Mouse (Mus musculus) heart, postnatal 0 days (tissue): Measurements from ENCODE around the gene Fhad1. TPM values are rescaled to one million over a fixed set of nuclear protein-coding genes. Genes with fewer than 3 reads are reported as not detected.

Source experiments
- ATAC-seq: fragments of 200-750 bp; cut with Nextera tagmentation; 2 replicates; pipeline ENCODE4 v1.8.0; 2017; ENCODE audit warnings: low read depth, moderate number of reproducible peaks, moderate library complexity; ENCODE audit not compliant: insufficient read depth
- DNase-seq: peaks from one replicate; pipeline ENCODE4 v3.0.0-alpha.2; 2016; ENCODE audit warnings: low spot score
- H3K27ac ChIP-seq: fragments of 300-500 bp; sonication (generic); 2 replicates; pipeline ENCODE4 v1.5.1; 2014; ENCODE audit warnings: low read depth, mild to moderate bottlenecking
- H3K27me3 ChIP-seq: fragments of 300-500 bp; sonication (generic); 2 replicates; pipeline ENCODE4 v1.6.1; 2014; ENCODE audit warnings: low read length, mixed read lengths; ENCODE audit not compliant: control insufficient read depth, insufficient read depth
- H3K36me3 ChIP-seq: fragments of 300-500 bp; sonication (generic); replicated peaks from 2 replicates; pipeline ENCODE4 v1.6.1; 2014; ENCODE audit warnings: low read length, mixed read lengths; ENCODE audit not compliant: control insufficient read depth, insufficient read depth
- H3K4me1 ChIP-seq: fragments of 300-500 bp; sonication (generic); 2 replicates; pipeline ENCODE4 v1.6.1; 2014; ENCODE audit warnings: antibody characterized with exemption; ENCODE audit not compliant: control insufficient read depth, insufficient read depth
- H3K4me2 ChIP-seq: fragments of 300-500 bp; sonication (generic); 2 replicates; pipeline ENCODE4 v1.6.1; 2014; ENCODE audit warnings: low read depth, mild to moderate bottlenecking, low read length, moderate library complexity
- H3K4me3 ChIP-seq: fragments of 300-500 bp; sonication (generic); 2 replicates; pipeline ENCODE4 v1.5.1; 2014; ENCODE audit warnings: low read depth, low read length
- H3K9ac ChIP-seq: fragments of 300-500 bp; sonication (generic); replicated peaks from 2 replicates; pipeline ENCODE4 v1.6.1; 2014; ENCODE audit warnings: low read depth, low read length, mixed read lengths
- H3K9me3 ChIP-seq: fragments of 300-500 bp; sonication (generic); replicated peaks from 2 replicates; pipeline ENCODE4 v1.6.1; 2016; ENCODE audit warnings: low read length; ENCODE audit not compliant: control insufficient read depth
- CTCF ChIP-seq: IDR thresholded peaks from 2 replicates; pipeline ENCODE4 v1.5.1; 2016; ENCODE audit warnings: antibody characterized with exemption, control low read depth, low read depth
- EP300 ChIP-seq: IDR thresholded peaks from 2 replicates; pipeline ENCODE4 v1.6.1; 2016; ENCODE audit warnings: antibody characterized with exemption, low read depth
- WGBS: fragments of 180-500 bp; shearing (Covaris S2); extraction: QIAGEN DNeasy Blood & Tissue Kit; methylation state at CpG from one replicate; pipeline ENCODE4 v1.1.7; 2014; 5-methylcytosine and 5-hydroxymethylcytosine counted together
- polyA plus RNA-seq: library from polyadenylated mRNA; unstranded; fragments of >200 nt; fragmentation: Nextera tagmentation; extraction: Ambion mirVana; gene quantifications from 2 replicates; pipeline ENCODE4 v1.2.1, GENCODE M21; 2015
- total RNA-seq: library from RNA; depleted of rRNA; stranded (reverse); fragments of >200 nt; gene quantifications from 2 replicates; pipeline ENCODE4 v1.2.3, GENCODE M21; 2014; ENCODE audit warnings: low replicate concordance

Gene Fhad1
- total and polyA plus RNA-seq, 2 experiments from 2014 or later = 2.7 TPM; not detected in 1

GRCm38 (mm10) chr4:141953291-141953690, 61.6 kb downstream of the Fhad1 start:
- WGBS = 42% methylated on average over 9 of the region's 9 CpGs
- H3K4me1 ChIP-seq = 0 out of 2 replicates have a peak, but pooled peaks cover 7% of the 10 kb centered on the region

GRCm38 (mm10) chr4:141952824-141953223, 62.1 kb downstream of the Fhad1 start:
- Histone ChIP-seq H3K9me3 (no peaks in the 10 kb centered on the region), H3K36me3 (no peaks in the 10 kb centered on the region), H3K4me2 (no peak overlapping the region), H3K27ac (peak overlapping the region; percentile 40), H3K4me1 (0 out of 2 replicates have a peak, but pooled peaks cover 7% of the 10 kb centered on the region), H3K27me3 (no peaks in the 10 kb centered on the region), H3K4me3 (no peak overlapping the region), H3K9ac (no peak overlapping the region)
- TF ChIP-seq EP300 = no peak
- TF ChIP-seq CTCF = no peak
- ATAC-seq = no peak
- WGBS = 44% methylated on average over 5 of the region's 5 CpGs
- DNase-seq = peak; percentile 31

More at GRCm38 (mm10) chr4:141953291-141953690, 61.6 kb downstream of the Fhad1 start:
- H3K36me3 ChIP-seq = no peaks in the 10 kb centered on the region
- no peaks in the 10 kb centered on the region for H3K9me3 ChIP-seq
- no peak overlapping the region for H3K4me2 ChIP-seq
- DNase-seq (no peak), ATAC-seq (no peak)
- no peaks in the 10 kb centered on the region for H3K27me3 ChIP-seq
- H3K9ac ChIP-seq = no peak overlapping the region
- H3K4me3 ChIP-seq = no peak overlapping the region
- TF ChIP-seq EP300 (no peak), CTCF (no peak)
- H3K27ac ChIP-seq = no peak overlapping the region

DNA sequence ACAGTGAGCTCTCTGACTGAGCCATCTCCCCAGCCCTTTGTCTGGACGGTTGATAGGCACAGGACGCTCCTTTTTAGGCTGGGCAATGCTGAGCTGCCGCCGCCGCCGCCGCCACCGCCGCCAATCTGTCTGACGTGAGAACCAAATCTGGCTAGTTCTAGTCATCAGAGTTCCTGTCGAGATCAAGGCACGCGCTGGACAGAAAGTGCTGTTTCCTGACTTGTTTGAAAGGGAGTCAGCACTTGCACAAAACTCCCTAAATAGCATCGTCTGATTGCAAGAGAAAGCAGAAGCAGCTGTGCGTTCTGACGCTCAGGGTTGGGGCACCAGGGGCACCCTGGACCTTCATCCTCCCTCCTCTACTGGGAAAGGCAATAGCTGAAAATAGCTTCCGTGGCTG, 62.8 kb downstream of the Fhad1 start:
- no peaks in the 10 kb centered on the region for H3K36me3 ChIP-seq
- H3K27ac ChIP-seq = peak overlapping the region; percentile 47
- H3K4me2 ChIP-seq = no peak overlapping the region; the same call in 1 of the 2 replicates
- no peak overlapping the region for H3K9ac ChIP-seq
- no peak overlapping the region for H3K4me3 ChIP-seq
- 0 out of 2 replicates have a peak, but pooled peaks cover 7% of the 10 kb centered on the region for H3K4me1 ChIP-seq
- DNase-seq = peak; percentile 82
- ATAC-seq = peak; percentile 72
- no peaks in the 10 kb centered on the region for H3K27me3 ChIP-seq
- no peak for TF ChIP-seq EP300
- no peak for TF ChIP-seq CTCF
- no peaks in the 10 kb centered on the region for H3K9me3 ChIP-seq
- 6% methylated on average over 17 of the region's 17 CpGs for WGBS

- no peak for TF ChIP-seq CTCF
- no peak for TF ChIP-seq EP300
- H3K27ac ChIP-seq = no peak overlapping the region
- ATAC-seq = 0 out of 2 replicates have a peak, but pooled peaks have one; percentile 13
- no peak overlapping the region for H3K4me3 ChIP-seq
- 0 out of 2 replicates have a peak, but pooled peaks cover 7% of the 10 kb centered on the region for H3K4me1 ChIP-seq
- H3K27me3 ChIP-seq = no peaks in the 10 kb centered on the region
- DNase-seq = no peak
- no peaks in the 10 kb centered on the region for H3K36me3 ChIP-seq
- H3K4me2 ChIP-seq = no peak overlapping the region
- H3K9me3 ChIP-seq = no peaks in the 10 kb centered on the region
- no peak overlapping the region for H3K9ac ChIP-seq
- WGBS = 70% methylated on average over 13 of the region's 13 CpGs
Observed at GRCm38 (mm10) chr4:141949436-141949835, 65.4 kb downstream of the Fhad1 start.

DNA sequence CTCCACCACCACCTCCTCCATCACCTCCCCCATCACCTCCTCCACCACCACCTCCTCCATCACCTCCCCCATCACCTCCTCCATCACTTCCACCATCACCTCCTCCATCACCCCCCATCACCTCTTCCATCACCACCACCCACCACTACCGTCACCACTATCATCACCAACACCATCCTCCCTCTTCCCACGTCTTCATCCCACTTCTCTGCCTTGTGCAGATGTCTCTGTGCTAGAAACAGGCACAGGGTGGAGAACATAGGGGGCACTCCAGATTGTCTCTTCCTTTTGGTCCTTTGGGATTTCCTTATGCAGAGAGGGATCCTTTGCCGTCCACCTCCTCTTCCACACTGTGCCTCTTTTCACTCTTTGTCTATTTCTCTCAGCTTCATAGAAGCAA, 66.1 kb downstream of the Fhad1 start:
- no peak for TF ChIP-seq EP300
- TF ChIP-seq CTCF = no peak
- no peaks in the 10 kb centered on the region for H3K27me3 ChIP-seq
- 72% methylated on average over 3 of the region's 3 CpGs for WGBS
- H3K4me2 ChIP-seq = no peak overlapping the region
- no peak for ATAC-seq
- H3K9ac ChIP-seq = no peak overlapping the region
- no peak for DNase-seq
- no peaks in the 10 kb centered on the region for H3K9me3 ChIP-seq
- no peak overlapping the region for H3K27ac ChIP-seq
- no peaks in the 10 kb centered on the region for H3K36me3 ChIP-seq
- H3K4me1 ChIP-seq = 0 out of 2 replicates have a peak, but pooled peaks cover 7% of the 10 kb centered on the region
- H3K4me3 ChIP-seq = no peak overlapping the region

DNA sequence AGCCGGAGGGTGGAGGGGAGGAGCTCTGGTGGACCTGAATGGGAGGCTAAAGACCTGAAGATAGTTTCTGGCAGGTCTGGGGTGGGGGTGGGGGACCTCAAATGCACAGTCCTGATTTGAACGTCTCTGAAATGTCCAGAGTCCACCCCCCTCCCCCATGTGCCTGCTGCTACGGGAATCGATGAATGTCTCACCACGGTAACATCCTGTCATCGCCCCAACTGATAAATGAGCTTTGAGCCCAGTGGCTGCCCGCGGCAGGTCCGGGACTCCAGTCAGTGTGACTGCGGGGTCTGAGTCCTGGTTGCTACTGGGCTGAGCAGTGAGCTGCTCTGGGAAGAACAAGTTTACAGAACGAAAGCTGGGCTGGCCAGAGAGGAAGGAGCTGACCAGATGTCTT, 72.5 kb downstream of the Fhad1 start:
- Histone ChIP-seq H3K4me1 (0 out of 2 replicates have a peak, but pooled peaks cover 7% of the 10 kb centered on the region), H3K9me3 (no peaks in the 10 kb centered on the region), H3K9ac (no peak overlapping the region), H3K27ac (no peak overlapping the region), H3K4me3 (no peak overlapping the region), H3K27me3 (no peaks in the 10 kb centered on the region), H3K36me3 (no peaks in the 10 kb centered on the region), H3K4me2 (no peak overlapping the region)
- no peak for TF ChIP-seq EP300
- TF ChIP-seq CTCF = no peak
- WGBS = 15% methylated on average over 11 of the region's 11 CpGs
- DNase-seq (no peak), ATAC-seq (no peak)
